Mouse (Mus musculus): ENCODE data around the gene Dusp16. TPM values are rescaled to one million over a fixed set of nuclear protein-coding genes. Genes with fewer than 3 reads are reported as not detected.
A peak's percentile ranks its signal among the peaks of the same experiment; 100 is the strongest.

Gene Dusp16
- polyA plus RNA-seq, 1 experiment from 2014 or later = 14.3 TPM

DNA sequence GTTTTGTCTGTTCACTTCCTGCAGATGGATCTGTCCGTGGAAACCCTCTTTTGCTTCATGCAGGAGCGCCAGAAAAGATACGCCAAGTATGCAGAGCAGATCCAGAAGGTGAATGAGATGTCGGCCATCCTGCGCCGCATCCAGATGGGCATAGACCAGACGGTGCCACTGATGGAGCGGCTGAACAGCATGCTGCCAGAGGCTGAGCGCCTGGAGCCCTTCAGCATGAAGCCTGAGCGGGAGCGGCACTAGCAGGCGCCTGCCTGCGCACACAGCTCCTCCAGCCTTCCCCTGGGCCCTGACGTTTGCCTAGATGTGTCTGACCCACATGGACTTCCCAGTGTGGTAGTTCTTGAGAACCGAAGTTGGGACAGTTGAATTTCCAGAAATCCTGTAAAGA is 82.4 kb downstream of the Dusp16 start:
- H3K9me3 ChIP-seq = no peaks in the 10 kb centered on the region
- H3K4me1 ChIP-seq = 0 out of 2 replicates have a peak, but pooled peaks cover 4% of the 10 kb centered on the region
- WGBS = 85% methylated on average over 15 of the region's 15 CpGs
- H3K36me3 ChIP-seq = peaks cover 12% of the 10 kb centered on the region
- H3K27me3 ChIP-seq = no peaks in the 10 kb centered on the region
- no peak overlapping the region for H3K4me2 ChIP-seq
- H3K9ac ChIP-seq = no peak overlapping the region
- no peak overlapping the region for H3K27ac ChIP-seq
- no peak for ATAC-seq (ENCODE audit: insufficient number of reproducible peaks, insufficient read depth, low FRiP score, low TSS enrichment, low read depth)
- H3K4me3 ChIP-seq = no peak overlapping the region

- H3K4me1 ChIP-seq = no peaks in the 10 kb centered on the region
- no peak overlapping the region for H3K27ac ChIP-seq
- no peaks in the 10 kb centered on the region for H3K27me3 ChIP-seq
- no peak for ATAC-seq (ENCODE audit: insufficient number of reproducible peaks, insufficient read depth, low FRiP score, low TSS enrichment, low read depth)
- no peak overlapping the region for H3K4me2 ChIP-seq
- H3K9ac ChIP-seq = no peak overlapping the region
- no peak overlapping the region for H3K4me3 ChIP-seq
- no peaks in the 10 kb centered on the region for H3K9me3 ChIP-seq
- WGBS = 85% methylated on average over 4 of the region's 4 CpGs
- H3K36me3 ChIP-seq = peaks cover 11% of the 10 kb centered on the region; the same call in 1 of the 2 replicates
Observed at GRCm38 (mm10) chr6:134706467-134706866, 86.0 kb downstream of the Dusp16 start.

DNA sequence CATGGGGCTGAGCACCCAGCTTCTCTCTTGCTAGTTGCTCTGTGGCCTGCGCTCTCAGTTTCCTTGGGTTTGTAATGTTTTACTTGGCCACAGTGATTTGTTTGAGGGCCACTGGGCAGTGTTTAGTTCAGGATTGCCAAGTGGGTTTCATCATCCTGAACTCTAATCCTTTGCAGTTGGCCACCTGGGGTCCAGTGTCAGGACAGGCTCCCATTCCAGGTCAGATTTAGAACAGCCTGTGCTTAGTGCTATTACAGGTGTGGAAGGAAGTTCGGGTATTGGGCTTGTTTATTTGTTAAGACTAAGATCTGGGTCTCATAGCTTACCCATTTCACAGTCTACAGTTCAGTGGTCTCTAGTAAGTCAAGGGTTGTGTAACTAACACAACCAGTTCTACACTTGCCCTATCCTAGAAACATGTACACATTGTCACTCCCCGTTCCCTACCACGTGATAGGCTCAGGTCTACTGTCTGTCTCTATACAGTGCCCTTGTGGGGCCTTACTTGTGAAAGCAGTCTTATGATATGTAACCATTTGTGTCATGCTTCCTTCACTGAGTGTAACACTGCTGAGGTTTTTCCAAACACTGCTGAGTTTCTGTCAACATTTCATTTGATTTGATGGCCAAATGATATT is 89.3 kb downstream of the Dusp16 start:
- H3K27me3 ChIP-seq = no peaks in the 10 kb centered on the region
- H3K9me3 ChIP-seq = no peaks in the 10 kb centered on the region
- no peak overlapping the region for H3K4me2 ChIP-seq
- no peaks in the 10 kb centered on the region for H3K4me1 ChIP-seq
- no peak overlapping the region for H3K9ac ChIP-seq
- WGBS = 91% methylated on average over 4 of the region's 4 CpGs
- no peak for ATAC-seq (ENCODE audit: insufficient number of reproducible peaks, insufficient read depth, low FRiP score, low TSS enrichment, low read depth)
- no peak overlapping the region for H3K27ac ChIP-seq
- no peak overlapping the region for H3K4me3 ChIP-seq
- H3K36me3 ChIP-seq = no peaks in the 10 kb centered on the region

DNA sequence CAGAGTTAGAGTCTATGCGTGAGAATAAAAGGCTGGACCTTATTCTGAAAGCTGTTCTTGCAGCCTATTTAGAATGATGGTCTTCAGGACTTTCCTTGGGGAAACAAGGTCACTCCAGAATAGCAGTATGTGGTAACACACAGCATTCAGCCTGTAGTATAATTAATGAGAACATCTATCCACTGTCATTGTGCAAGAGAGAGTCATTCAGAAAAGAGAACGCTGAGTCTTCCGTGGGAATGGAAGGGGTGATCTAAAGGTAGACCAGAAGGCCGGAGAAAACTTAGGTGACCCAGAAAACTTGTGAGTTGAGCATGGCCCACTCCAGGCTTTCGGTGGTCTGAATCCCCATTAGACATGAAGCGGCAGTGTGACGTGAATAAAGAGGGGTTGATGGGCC is 90.2 kb downstream of the Dusp16 start:
- Histone ChIP-seq H3K9ac (no peak overlapping the region), H3K36me3 (no peaks in the 10 kb centered on the region), H3K4me3 (no peak overlapping the region), H3K9me3 (no peaks in the 10 kb centered on the region), H3K27ac (no peak overlapping the region), H3K4me1 (no peaks in the 10 kb centered on the region), H3K4me2 (no peak overlapping the region), H3K27me3 (no peaks in the 10 kb centered on the region)
- ATAC-seq (ENCODE audit: insufficient number of reproducible peaks, insufficient read depth, low FRiP score, low TSS enrichment, low read depth) = no peak
- WGBS = 94% methylated on average over 7 of the region's 7 CpGs

DNA sequence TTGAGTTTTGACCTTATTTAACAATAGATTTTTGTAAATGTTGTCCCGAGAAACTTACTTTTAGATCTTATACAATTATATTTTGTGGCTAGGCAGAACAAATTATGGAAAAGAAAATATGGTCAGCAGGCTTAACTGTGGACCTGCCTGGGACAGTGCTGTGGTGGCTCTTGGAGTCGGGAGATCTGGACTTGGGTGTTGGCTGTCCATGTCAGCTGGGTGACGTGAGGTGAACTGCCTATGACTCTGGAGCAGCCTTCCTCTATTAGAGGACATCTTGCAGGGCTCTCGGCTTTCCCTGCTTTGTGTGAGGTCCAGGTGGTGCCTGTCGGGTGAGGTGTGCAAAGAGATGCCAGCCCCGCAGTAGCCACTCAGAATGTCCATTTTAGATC is 91.2 kb downstream of the Dusp16 start:
- no peak for ATAC-seq (ENCODE audit: insufficient number of reproducible peaks, insufficient read depth, low FRiP score, low TSS enrichment, low read depth)
- Histone ChIP-seq H3K9ac (no peak overlapping the region), H3K27ac (no peak overlapping the region), H3K27me3 (no peaks in the 10 kb centered on the region), H3K36me3 (no peaks in the 10 kb centered on the region), H3K9me3 (no peaks in the 10 kb centered on the region), H3K4me3 (no peak overlapping the region), H3K4me2 (no peak overlapping the region), H3K4me1 (0 out of 2 replicates have a peak, but pooled peaks cover 3% of the 10 kb centered on the region)
- 83% methylated on average over 6 of the region's 6 CpGs for WGBS

DNA sequence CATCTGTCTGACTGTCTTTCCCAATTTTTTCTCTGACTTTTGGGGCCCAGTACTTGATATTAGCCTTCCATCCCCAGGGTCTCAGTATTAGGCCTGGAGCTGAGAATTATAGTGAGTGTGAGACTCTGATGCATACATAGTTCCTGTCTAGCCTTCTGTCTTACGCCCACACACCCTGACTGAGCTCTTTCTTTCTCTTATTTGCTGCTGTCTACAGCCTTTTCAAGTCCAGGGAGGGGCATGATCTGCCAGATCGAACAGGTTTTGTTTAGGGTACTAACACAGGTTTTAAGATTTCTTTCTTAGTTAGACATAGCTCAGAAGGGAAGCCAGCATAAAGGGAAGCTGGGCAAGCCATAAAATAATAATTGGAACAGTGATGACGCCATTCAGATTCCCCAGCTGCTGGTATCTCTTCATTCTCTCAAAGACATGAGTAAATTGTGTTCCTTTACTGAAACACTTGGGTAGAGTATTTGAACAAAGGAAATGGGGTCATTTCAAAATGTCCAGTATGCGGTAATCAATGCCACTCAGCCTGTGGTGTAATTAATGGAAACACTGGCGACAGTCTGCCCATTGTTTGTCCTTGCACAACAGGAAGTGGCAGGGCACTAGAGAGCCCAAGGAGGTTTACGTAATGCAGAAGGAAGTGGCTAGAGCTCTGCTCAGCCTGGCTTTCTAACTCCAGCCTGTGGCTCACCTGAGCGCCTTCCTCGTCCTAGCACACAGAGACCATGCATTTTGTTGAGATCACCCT is 91.8 kb downstream of the Dusp16 start:
- Histone ChIP-seq H3K36me3 (no peaks in the 10 kb centered on the region), H3K4me2 (no peak overlapping the region), H3K27me3 (no peaks in the 10 kb centered on the region), H3K9ac (no peak overlapping the region), H3K4me1 (peaks cover 7% of the 10 kb centered on the region; the same call in 1 of the 2 replicates), H3K9me3 (no peaks in the 10 kb centered on the region), H3K27ac (no peak overlapping the region), H3K4me3 (no peak overlapping the region)
- ATAC-seq (ENCODE audit: insufficient number of reproducible peaks, insufficient read depth, low FRiP score, low TSS enrichment, low read depth) = no peak
- 59% methylated on average over 8 of the region's 8 CpGs for WGBS

DNA sequence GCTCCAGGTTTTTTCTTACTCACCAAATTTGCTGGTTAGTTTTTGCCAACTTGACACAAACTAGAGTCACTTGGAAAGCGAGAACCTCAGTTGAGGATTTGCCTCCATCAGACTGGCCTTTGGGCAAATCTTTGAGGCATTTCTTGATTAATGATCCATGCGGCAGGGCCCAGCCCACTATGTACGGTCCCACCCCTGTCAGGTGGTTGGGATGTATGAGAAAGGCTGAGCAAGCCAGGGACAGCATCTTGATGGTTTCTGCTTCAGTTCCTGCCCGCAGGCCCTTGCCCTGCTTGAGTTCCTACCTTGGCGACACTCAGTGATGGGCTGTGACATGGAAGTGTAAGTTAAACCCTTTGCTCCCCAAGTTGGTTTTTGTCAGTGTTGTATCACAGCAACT is 94.2 kb downstream of the Dusp16 start:
- Histone ChIP-seq H3K9ac (no peak overlapping the region), H3K27me3 (no peaks in the 10 kb centered on the region), H3K4me3 (no peak overlapping the region), H3K4me1 (peaks cover 11% of the 10 kb centered on the region; the same call in 1 of the 2 replicates), H3K4me2 (no peak overlapping the region), H3K9me3 (no peaks in the 10 kb centered on the region), H3K36me3 (no peaks in the 10 kb centered on the region), H3K27ac (no peak overlapping the region)
- no peak for ATAC-seq (ENCODE audit: insufficient number of reproducible peaks, insufficient read depth, low FRiP score, low TSS enrichment, low read depth)
- WGBS = 95% methylated on average over 5 of the region's 5 CpGs

DNA sequence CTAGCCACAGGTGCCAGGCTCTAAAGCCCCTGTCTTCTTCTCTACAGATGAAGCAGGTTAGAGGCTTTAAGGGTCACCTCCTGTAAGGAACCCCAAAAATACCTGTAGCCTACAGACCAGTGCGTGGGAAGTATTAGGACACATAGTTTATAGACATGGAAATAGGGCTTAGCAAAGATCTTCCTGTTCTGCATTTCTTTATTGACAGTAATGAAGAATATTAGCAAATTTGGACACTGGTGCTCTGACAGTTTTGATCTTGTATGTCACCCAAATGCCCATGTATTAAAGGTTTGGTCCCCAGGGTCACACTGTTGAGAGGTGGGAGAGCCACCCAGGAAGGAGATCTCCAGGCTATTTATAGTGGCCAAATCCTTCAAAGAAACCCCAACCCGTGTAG is 95.9 kb downstream of the Dusp16 start:
- H3K36me3 ChIP-seq = no peaks in the 10 kb centered on the region
- no peak overlapping the region for H3K4me2 ChIP-seq
- H3K4me3 ChIP-seq = no peak overlapping the region
- H3K4me1 ChIP-seq = peaks cover 11% of the 10 kb centered on the region; the same call in 1 of the 2 replicates
- H3K9ac ChIP-seq = no peak overlapping the region
- H3K27ac ChIP-seq = 0 out of 2 replicates have a peak overlapping the region, but pooled peaks have one; percentile 33
- WGBS = 74% methylated on average over 2 of the region's 2 CpGs
- H3K9me3 ChIP-seq = no peaks in the 10 kb centered on the region
- no peak for ATAC-seq (ENCODE audit: insufficient number of reproducible peaks, insufficient read depth, low FRiP score, low TSS enrichment, low read depth)
- no peaks in the 10 kb centered on the region for H3K27me3 ChIP-seq

DNA sequence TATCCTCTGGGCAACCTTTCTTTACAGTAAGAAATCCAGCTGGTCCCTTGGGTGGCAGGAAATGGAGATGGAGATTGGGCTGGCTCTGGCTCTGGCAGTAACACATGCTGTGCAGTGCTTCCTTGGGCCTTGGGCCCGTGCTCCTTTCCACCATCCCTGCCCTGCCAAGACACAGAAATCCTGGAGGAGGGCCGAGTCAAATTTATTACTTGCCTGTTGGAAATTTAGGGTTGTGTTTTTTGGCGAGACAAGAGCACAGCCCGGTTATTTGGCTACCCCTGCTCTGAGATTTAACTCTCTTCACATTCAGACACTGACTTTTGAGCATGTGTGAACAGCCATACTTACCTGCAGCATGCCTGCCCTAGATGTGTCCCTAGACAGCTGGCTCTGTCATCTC is 96.3 kb downstream of the Dusp16 start:
- no peaks in the 10 kb centered on the region for H3K36me3 ChIP-seq
- no peak overlapping the region for H3K4me3 ChIP-seq
- H3K27me3 ChIP-seq = no peaks in the 10 kb centered on the region
- no peak overlapping the region for H3K4me2 ChIP-seq
- H3K4me1 ChIP-seq = peaks cover 11% of the 10 kb centered on the region; the same call in 1 of the 2 replicates
- H3K27ac ChIP-seq = 0 out of 2 replicates have a peak overlapping the region, but pooled peaks have one; percentile 33
- H3K9ac ChIP-seq = no peak overlapping the region
- ATAC-seq (ENCODE audit: insufficient number of reproducible peaks, insufficient read depth, low FRiP score, low TSS enrichment, low read depth) = no peak
- WGBS = 64% methylated on average over 4 of the region's 4 CpGs
- H3K9me3 ChIP-seq = no peaks in the 10 kb centered on the region

DNA sequence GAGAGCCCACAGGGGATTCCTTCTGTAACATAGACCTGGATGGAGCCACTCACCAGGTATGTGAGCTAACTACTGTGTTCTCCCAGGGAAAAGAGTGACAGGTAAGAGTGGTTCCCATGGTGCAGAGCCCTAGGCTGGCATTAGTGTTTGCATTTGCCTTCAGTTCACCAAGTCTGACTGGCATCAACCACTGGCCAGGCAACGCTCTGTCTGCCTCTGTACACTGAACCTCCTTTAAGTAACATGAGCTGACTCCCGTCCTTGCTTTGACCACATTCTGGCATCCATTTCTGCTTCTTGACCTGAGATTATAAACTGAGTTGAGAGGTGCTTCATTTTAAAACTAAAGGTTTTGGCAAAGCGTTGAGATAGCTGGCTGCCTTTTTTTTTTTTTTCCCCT is 96.8 kb downstream of the Dusp16 start:
- Histone ChIP-seq H3K4me3 (no peak overlapping the region), H3K4me2 (no peak overlapping the region), H3K9me3 (no peaks in the 10 kb centered on the region), H3K27ac (peak overlapping the region; percentile 68), H3K9ac (no peak overlapping the region), H3K36me3 (no peaks in the 10 kb centered on the region), H3K4me1 (peaks cover 11% of the 10 kb centered on the region; the same call in 1 of the 2 replicates), H3K27me3 (no peaks in the 10 kb centered on the region)
- ATAC-seq (ENCODE audit: insufficient number of reproducible peaks, insufficient read depth, low FRiP score, low TSS enrichment, low read depth) = no peak
- 58% methylated on average over 3 of the region's 3 CpGs for WGBS

GRCm38 (mm10) chr6:134694988-134695387 is 97.4 kb downstream of the Dusp16 start:
- H3K36me3 ChIP-seq = no peaks in the 10 kb centered on the region
- no peak overlapping the region for H3K4me3 ChIP-seq
- H3K9ac ChIP-seq = no peak overlapping the region
- ATAC-seq (ENCODE audit: insufficient number of reproducible peaks, insufficient read depth, low FRiP score, low TSS enrichment, low read depth) = no peak
- peak overlapping the region; percentile 68; the same call in 1 of the 2 replicates for H3K27ac ChIP-seq
- no peaks in the 10 kb centered on the region for H3K9me3 ChIP-seq
- H3K4me2 ChIP-seq = no peak overlapping the region
- 99% methylated on average over 3 of the region's 3 CpGs for WGBS
- H3K27me3 ChIP-seq = no peaks in the 10 kb centered on the region
- H3K4me1 ChIP-seq = peaks cover 11% of the 10 kb centered on the region; the same call in 1 of the 2 replicates

DNA sequence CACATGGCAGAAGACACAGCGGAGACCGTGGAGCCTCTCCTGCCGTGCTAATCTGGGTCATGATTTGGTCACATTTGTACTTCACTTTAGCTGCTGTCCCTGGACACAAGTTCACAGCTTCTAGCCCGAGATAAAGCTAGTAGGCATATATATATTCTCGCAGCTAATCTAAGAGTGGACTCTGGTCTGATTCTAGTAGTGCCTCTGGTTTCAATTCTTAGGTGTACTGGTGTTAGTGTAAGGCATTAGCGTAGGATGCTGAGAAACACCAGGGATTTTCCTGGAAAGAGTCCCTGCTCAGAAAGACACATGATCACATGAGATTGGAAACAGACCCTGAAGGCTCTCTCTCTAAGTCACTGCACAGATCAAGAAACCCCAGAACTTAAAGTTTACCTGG is 97.9 kb downstream of the Dusp16 start:
- Histone ChIP-seq H3K9me3 (no peaks in the 10 kb centered on the region), H3K36me3 (no peaks in the 10 kb centered on the region), H3K27me3 (no peaks in the 10 kb centered on the region), H3K4me1 (peaks cover 11% of the 10 kb centered on the region; the same call in 1 of the 2 replicates), H3K9ac (no peak overlapping the region), H3K27ac (no peak overlapping the region), H3K4me2 (no peak overlapping the region), H3K4me3 (no peak overlapping the region)
- 79% methylated on average over 6 of the region's 6 CpGs for WGBS
- ATAC-seq (ENCODE audit: insufficient number of reproducible peaks, insufficient read depth, low FRiP score, low TSS enrichment, low read depth) = no peak
